Mouse (Mus musculus): ENCODE data around the gene Slc16a2.

Slc16a2 gene

DNA sequence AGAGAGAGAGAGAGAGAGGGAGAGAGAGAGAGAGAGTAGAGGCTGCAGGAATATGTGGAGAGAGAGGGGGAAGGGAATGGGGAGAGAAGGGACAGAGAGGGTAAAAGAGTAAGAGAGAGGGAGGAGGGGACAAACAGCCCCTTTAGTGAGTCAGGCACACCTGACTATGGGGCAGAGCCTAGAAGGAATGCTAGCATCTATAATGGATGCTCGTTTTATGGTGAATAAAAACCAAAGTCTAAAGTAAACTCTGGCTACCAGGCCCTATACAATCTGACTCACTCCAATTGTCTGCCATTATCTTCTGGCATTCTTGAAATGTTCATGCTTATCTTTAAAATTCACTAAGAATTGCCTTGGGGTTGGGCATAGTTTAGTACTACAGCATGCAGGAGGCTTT lies 169.7 kb downstream of the Slc16a2 start:
- no peak for DNase-seq (ENCODE audit: low spot score in 2 of 2)
